Mouse (Mus musculus): ENCODE measurements around the gene Cbs.

GRCm38 (mm10) chr17:31634896-31635295 lies 2.1 kb downstream of the Cbs start:
- no peak for TF ChIP-seq CTCF (IDR thresholded peaks at IDR 0.05; ENCODE audit: low read depth, low read length)
- no peak for TF ChIP-seq TAL1 (conservative IDR thresholded peaks at IDR 0.05; ENCODE audit: low read depth, low read length)
